Mouse (Mus musculus) kidney, adult 11 months (tissue): ENCODE measurements around the gene Hoxa6.

Experiments
- DNase-seq: peaks from one replicate; pipeline ENCODE4 v3.0.0; 2022

Hoxa6 gene

GRCm38 (mm10) chr6:52208072-52208867 lies at the start of gene Hoxa6:
Gene Hoxa6 (minus strand): TSS chr6:52208722.
- peak; percentile 75 for DNase-seq

- peak; percentile 69 for DNase-seq
These were observed 48.4 kb upstream of the Hoxa6 start for GRCm38 (mm10) chr6:52256956-52257355.

GRCm38 (mm10) chr6:52253511-52254500 lies 45.3 kb upstream of the Hoxa6 start:
- DNase-seq = no peak

- DNase-seq = no peak
These were observed 44.4 kb upstream of the Hoxa6 start for GRCm38 (mm10) chr6:52252775-52253376.

GRCm38 (mm10) chr6:52252016-52252774 lies 43.7 kb upstream of the Hoxa6 start:
- DNase-seq = no peak

GRCm38 (mm10) chr6:52251177-52251879 lies 42.8 kb upstream of the Hoxa6 start:
- DNase-seq = no peak

GRCm38 (mm10) chr6:52249826-52250225 lies 41.3 kb upstream of the Hoxa6 start:
- DNase-seq = no peak

GRCm38 (mm10) chr6:52249415-52249738 lies 40.9 kb upstream of the Hoxa6 start:
- DNase-seq = no peak

- no peak for DNase-seq
These were observed 40.3 kb upstream of the Hoxa6 start for GRCm38 (mm10) chr6:52248638-52249414.

- DNase-seq = no peak
These were observed 39.5 kb upstream of the Hoxa6 start for GRCm38 (mm10) chr6:52247766-52248637.

GRCm38 (mm10) chr6:52246916-52247315 lies 38.4 kb upstream of the Hoxa6 start:
- no peak for DNase-seq

GRCm38 (mm10) chr6:52246403-52246803 lies 37.9 kb upstream of the Hoxa6 start:
- DNase-seq = no peak

- no peak for DNase-seq
These were observed 37.2 kb upstream of the Hoxa6 start, which contains the start of gene Hoxa11 for GRCm38 (mm10) chr6:52245757-52246142. Gene Hoxa11 (minus strand): TSS chr6:52245810.

- DNase-seq = no peak
These were observed 36.7 kb upstream of the Hoxa6 start for GRCm38 (mm10) chr6:52245040-52245756.

GRCm38 (mm10) chr6:52244471-52245039 lies 36.0 kb upstream of the Hoxa6 start:
- no peak for DNase-seq

GRCm38 (mm10) chr6:52243681-52244121 lies 35.2 kb upstream of the Hoxa6 start:
- no peak for DNase-seq

- no peak for DNase-seq
These were observed 34.3 kb upstream of the Hoxa6 start for GRCm38 (mm10) chr6:52242801-52243332.

- DNase-seq = no peak
These were observed 32.6 kb upstream of the Hoxa6 start for GRCm38 (mm10) chr6:52241001-52241621.
